Mouse (Mus musculus) neural tube, embryonic 12.5 days (tissue): ENCODE measurements around the gene Hhipl1. TPM values are rescaled to one million over a fixed set of nuclear protein-coding genes. Genes with fewer than 3 reads are reported as not detected.

Source experiments
- ATAC-seq: fragments of 200-750 bp; cut with Nextera tagmentation; 2 replicates; pipeline ENCODE4 v1.8.0; 2017; ENCODE audit warnings: low read depth, mild to moderate bottlenecking, moderate TSS enrichment, moderate library complexity; ENCODE audit not compliant: low FRiP score
- H3K27ac ChIP-seq: fragments of 300-500 bp; sonication (generic); 2 replicates; pipeline ENCODE4 v1.5.1; 2016
- H3K27me3 ChIP-seq: fragments of 300-500 bp; sonication (generic); replicated peaks from 2 replicates; pipeline ENCODE4 v1.6.1; 2016; ENCODE audit warnings: mild to moderate bottlenecking
- H3K36me3 ChIP-seq: fragments of 300-500 bp; sonication (generic); 2 replicates; pipeline ENCODE4 v1.6.1; 2016; ENCODE audit warnings: mild to moderate bottlenecking
- H3K4me1 ChIP-seq: fragments of 300-500 bp; sonication (generic); 2 replicates; pipeline ENCODE4 v1.6.1; 2016
- H3K4me2 ChIP-seq: fragments of 300-500 bp; sonication (generic); replicated peaks from 2 replicates; pipeline ENCODE4 v1.6.1; 2016; ENCODE audit warnings: mild to moderate bottlenecking
- H3K4me3 ChIP-seq: fragments of 300-500 bp; sonication (generic); 2 replicates; pipeline ENCODE4 v1.5.1; 2016
- H3K9ac ChIP-seq: fragments of 300-500 bp; sonication (generic); 2 replicates; pipeline ENCODE4 v1.6.1; 2016; ENCODE audit warnings: mild to moderate bottlenecking
- H3K9me3 ChIP-seq: fragments of 300-500 bp; sonication (generic); 2 replicates; pipeline ENCODE4 v1.6.1; 2016; ENCODE audit warnings: mild to moderate bottlenecking
- WGBS: fragments of 180-500 bp; shearing (Covaris S2); methylation state at CpG from one replicate; pipeline ENCODE4 v1.1.7; 2016; 5-methylcytosine and 5-hydroxymethylcytosine counted together
- polyA plus RNA-seq: library from polyadenylated mRNA; unstranded; fragments of >200 nt; fragmentation: Nextera tagmentation; extraction: Ambion mirVana; gene quantifications from 2 replicates; pipeline ENCODE4 v1.2.1, GENCODE M21; 2016

The Hhipl1 gene
- polyA plus RNA-seq, result 2.1 and 2.3 TPM in 2 replicates

DNA sequence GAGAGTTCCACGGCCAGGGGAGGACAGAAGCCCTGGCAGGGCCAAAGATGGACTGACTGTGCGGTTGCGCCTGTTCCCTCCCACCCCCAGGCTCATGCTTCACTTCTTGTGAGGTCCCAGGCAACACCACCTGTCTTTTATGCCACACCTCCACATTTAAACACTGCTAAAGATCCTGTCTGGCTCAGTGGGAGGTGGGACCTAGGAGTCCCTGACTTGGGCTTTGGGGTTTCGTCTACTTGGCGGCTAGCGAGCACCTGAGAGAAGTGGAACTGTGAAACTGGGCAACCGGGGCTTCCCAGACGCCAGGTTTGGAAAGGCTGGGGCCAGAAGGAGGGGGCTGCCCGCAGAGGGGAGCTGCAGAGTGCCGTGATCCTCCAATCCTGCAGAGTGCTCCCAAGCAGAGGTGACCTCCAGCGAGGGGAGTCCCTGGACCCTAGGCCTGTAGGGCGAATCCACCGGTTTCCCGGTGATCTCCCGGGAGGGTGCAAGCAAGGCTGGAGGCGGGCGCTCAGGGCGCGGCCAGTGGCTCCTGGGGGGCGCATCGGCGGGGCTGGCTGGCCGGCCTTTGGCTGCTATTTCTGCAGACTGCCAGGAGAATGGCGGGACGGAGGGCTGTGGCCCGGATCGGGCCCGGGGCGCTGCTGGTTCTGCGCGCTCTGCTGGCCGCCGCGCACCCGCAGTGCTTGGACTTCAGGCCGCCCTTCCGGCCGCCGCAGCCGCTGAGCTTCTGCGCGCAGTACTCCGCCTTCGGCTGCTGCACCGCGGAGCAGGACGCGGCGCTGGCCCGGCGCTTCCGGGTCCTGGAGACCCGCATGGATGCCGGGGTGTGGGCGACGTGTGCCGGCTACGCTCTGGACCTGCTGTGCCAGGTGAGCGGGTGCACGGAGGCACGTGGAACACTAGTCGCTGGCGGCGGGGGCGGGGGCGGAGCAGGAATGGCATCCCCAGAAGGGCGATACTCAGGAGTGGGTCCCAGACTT lies at the start of gene Hhipl1:
Gene Hhipl1 (plus strand): TSS at position 459 of the 983 bp plus-strand sequence.
- H3K9me3 ChIP-seq, result no peaks in the 10 kb centered on the region
- peak; percentile 65 for ATAC-seq
- no peaks in the 10 kb centered on the region for H3K36me3 ChIP-seq
- 3% methylated on average over 67 of the region's 67 CpGs for WGBS
- peak within 1 kb of the TSS; percentile 79 for H3K9ac ChIP-seq
- peaks cover 17% of the 10 kb centered on the region for H3K4me1 ChIP-seq
- peaks cover 5% of the 10 kb centered on the region; the same call in 1 of the 2 replicates for H3K27me3 ChIP-seq
- peak within 1 kb of the TSS; percentile 99 for H3K4me2 ChIP-seq
- H3K27ac ChIP-seq, result no peak within 1 kb of the TSS
- H3K4me3 ChIP-seq, result peak within 1 kb of the TSS; percentile 55

DNA sequence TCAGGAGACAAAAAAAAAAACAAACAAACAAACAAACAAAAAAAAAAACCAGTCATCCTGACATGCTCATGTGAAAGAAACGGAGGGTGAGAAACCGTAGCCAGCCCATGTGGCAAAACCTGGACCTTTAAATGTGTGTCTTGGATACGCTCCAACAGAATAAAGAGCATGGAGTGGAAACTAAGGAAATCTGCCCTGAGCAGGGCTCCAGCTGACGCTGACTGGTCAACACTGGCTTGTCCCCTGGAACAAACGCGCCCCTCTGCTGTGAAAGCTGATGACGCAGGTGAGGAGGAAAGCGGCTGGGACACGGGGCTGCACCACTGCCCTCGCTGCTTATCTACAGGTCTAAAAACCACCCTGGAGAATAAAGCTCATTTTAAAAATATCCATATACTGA lies 49.3 kb upstream of the Hhipl1 start:
- Histone ChIP-seq H3K4me3 (no peak overlapping the region), H3K4me2 (no peak overlapping the region), H3K4me1 (peaks cover 91% of the 10 kb centered on the region), H3K9me3 (no peaks in the 10 kb centered on the region), H3K27me3 (no peaks in the 10 kb centered on the region), H3K27ac (no peak overlapping the region), H3K9ac (no peak overlapping the region), H3K36me3 (no peaks in the 10 kb centered on the region)
- WGBS, result 64% methylated on average over 10 of the region's 10 CpGs
- no peak for ATAC-seq

DNA sequence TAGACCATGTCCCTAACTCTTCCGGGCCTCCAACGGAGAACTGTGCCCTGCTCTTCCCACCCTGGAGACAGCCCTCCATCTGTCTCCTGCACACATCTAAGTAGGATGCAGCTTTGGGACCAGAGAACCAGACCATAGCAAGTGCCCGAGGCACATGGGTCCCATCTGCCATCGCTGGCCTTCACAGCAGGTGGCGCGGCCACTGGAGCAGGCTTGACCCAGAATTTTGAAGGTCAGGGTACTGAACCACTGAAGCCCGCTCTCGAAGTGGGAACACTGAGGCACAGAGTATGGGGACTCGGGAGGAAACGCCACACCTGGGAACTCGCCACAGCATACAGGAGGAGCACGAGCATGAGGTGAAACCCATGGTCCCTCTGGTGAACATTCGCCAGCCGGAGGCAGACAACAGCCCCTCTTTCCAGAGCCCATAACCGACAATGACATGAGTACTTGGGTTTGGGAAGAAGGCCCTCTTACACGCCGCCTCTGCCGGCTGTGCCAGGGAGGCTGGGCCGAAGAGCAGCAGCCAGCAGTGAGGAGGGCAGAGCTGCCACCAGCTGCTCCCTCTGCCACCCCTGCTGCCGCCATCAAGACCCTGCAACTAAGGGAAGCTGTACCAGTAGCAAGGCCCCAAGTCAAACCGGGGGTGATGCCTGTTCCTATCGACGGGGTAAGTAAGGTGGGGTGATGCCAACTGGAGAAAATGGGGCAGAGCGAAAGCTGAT lies 46.6 kb upstream of the Hhipl1 start:
- Histone ChIP-seq H3K36me3 (no peaks in the 10 kb centered on the region), H3K9me3 (no peaks in the 10 kb centered on the region), H3K27me3 (no peaks in the 10 kb centered on the region), H3K4me2 (no peak overlapping the region), H3K4me1 (peaks cover 91% of the 10 kb centered on the region), H3K4me3 (no peak overlapping the region), H3K27ac (peak overlapping the region; percentile 20), H3K9ac (no peak overlapping the region)
- ATAC-seq, result no peak
- 82% methylated on average over 24 of the region's 24 CpGs for WGBS

GRCm38 (mm10) chr12:108260950-108261349 lies 45.1 kb upstream of the Hhipl1 start:
- 84% methylated on average over 12 of the region's 12 CpGs for WGBS
- no peak for ATAC-seq
- Histone ChIP-seq H3K4me2 (no peak overlapping the region), H3K4me3 (no peak overlapping the region), H3K36me3 (no peaks in the 10 kb centered on the region), H3K27me3 (no peaks in the 10 kb centered on the region), H3K9me3 (no peaks in the 10 kb centered on the region), H3K4me1 (peaks cover 93% of the 10 kb centered on the region), H3K27ac (no peak overlapping the region), H3K9ac (no peak overlapping the region)

- no peak overlapping the region for H3K4me3 ChIP-seq
- H3K4me1 ChIP-seq, result peaks cover 92% of the 10 kb centered on the region
- no peaks in the 10 kb centered on the region for H3K36me3 ChIP-seq
- WGBS, result 77% methylated on average over 7 of the region's 7 CpGs
- no peaks in the 10 kb centered on the region for H3K27me3 ChIP-seq
- H3K27ac ChIP-seq, result peak overlapping the region; percentile 95; the same call in 1 of the 2 replicates
- ATAC-seq, result no peak
- H3K9ac ChIP-seq, result peak overlapping the region; percentile 58; the same call in 1 of the 2 replicates
- peak overlapping the region; percentile 59 for H3K4me2 ChIP-seq
- H3K9me3 ChIP-seq, result no peaks in the 10 kb centered on the region
Observed at GRCm38 (mm10) chr12:108264918-108265317, 41.2 kb upstream of the Hhipl1 start.

DNA sequence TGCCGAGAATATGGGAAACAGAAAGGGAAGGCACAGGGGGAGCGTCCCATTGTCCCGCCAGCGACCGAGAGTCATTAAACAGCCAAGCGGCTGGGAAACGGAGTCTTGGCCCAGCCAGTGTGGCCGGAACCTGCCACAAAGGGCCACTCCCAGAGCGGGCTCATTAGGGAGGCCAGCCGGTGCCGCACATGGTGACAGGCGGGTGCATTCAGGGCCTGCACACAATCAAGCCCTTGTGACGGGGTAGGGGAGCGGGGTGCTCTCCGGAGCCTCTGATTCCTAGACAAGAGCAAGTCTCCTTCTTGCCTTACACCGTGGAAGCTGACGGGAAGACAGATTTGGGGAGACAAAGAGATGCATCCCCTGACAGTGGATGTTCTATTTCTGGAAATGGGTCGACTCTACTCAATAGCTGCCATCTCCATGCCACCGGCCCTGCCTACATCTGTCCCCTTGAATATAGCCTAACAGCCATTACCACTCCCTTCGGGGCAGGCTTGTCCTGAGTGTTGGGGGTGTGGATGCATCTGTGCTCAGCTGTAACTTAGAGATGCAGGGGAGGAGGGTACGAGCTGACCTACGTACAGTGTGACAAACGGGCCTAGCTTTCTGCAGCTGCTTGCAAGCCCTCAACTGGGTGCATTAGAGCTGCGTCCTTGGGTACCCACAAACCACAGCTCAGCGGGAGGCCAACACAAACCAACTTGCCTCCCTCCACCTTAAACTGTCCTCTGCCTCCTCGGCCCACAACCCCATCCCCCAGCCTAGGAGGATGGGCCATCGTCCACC lies 40.0 kb upstream of the Hhipl1 start:
- Histone ChIP-seq H3K27ac (peak overlapping the region; percentile 95), H3K27me3 (no peaks in the 10 kb centered on the region), H3K36me3 (no peaks in the 10 kb centered on the region), H3K9ac (peak overlapping the region; percentile 58), H3K4me1 (peaks cover 93% of the 10 kb centered on the region), H3K9me3 (no peaks in the 10 kb centered on the region), H3K4me3 (peak overlapping the region; percentile 7; the same call in 1 of the 2 replicates), H3K4me2 (peak overlapping the region; percentile 59)
- WGBS, result 5% methylated on average over 27 of the region's 27 CpGs
- peak; percentile 83 for ATAC-seq

GRCm38 (mm10) chr12:108267653-108268052 lies 38.4 kb upstream of the Hhipl1 start:
- Histone ChIP-seq H3K27ac (no peak overlapping the region), H3K4me2 (peak overlapping the region; percentile 23; the same call in 1 of the 2 replicates), H3K4me3 (no peak overlapping the region), H3K27me3 (no peaks in the 10 kb centered on the region), H3K9me3 (no peaks in the 10 kb centered on the region), H3K4me1 (peaks cover 95% of the 10 kb centered on the region), H3K36me3 (no peaks in the 10 kb centered on the region), H3K9ac (no peak overlapping the region)
- ATAC-seq, result no peak
- WGBS, result 76% methylated on average over 7 of the region's 7 CpGs

DNA sequence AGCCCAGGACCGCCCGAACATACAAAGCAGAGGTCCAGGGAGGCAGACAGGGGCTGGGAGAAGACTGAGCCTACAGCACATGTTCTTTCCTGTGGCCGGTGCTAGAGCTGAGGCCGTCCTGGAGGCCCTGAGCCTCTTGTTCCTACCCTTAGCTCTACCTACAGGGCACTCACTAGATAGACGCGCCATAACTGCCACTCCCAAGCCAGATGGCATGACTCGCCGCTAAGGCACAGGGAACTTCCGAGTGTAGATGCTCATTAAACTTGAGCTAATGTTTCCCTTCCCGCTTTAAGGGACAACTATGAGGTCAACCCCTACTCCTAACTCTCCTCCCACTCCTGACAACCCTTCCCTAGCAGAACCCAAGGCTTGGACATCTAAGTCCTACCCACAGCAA lies 37.1 kb upstream of the Hhipl1 start:
- Histone ChIP-seq H3K9me3 (no peaks in the 10 kb centered on the region), H3K27ac (no peak overlapping the region)

DNA sequence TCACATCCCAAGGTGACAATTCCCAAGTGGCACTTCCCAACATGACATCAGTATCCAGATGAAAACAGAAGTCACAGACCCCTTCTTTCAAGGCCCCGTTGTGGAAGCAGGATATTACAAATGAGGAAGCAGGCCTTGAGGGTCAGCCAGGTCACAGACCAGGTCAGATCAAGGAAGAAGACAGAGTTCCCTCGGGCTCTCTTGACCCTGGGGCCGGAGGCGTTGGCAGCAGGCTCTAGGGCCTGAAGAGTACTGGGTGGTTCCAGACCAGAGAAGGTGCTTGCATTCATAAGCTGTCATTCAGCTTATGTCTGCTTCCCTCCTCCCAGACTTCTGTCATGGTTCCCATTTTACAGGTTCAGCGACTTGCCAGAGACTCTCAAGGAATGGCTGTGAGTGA lies 36.4 kb upstream of the Hhipl1 start:
- Histone ChIP-seq H3K36me3 (no peaks in the 10 kb centered on the region), H3K27me3 (no peaks in the 10 kb centered on the region), H3K4me1 (peaks cover 94% of the 10 kb centered on the region), H3K9me3 (no peaks in the 10 kb centered on the region), H3K4me2 (peak overlapping the region; percentile 98; the same call in 1 of the 2 replicates), H3K4me3 (no peak overlapping the region), H3K9ac (no peak overlapping the region), H3K27ac (no peak overlapping the region)
- 74% methylated on average over 5 of the region's 5 CpGs for WGBS
- ATAC-seq, result no peak

More for the DNA sequence above, 37.1 kb upstream of the Hhipl1 start:
- WGBS, result 92% methylated on average over 10 of the region's 10 CpGs
- H3K4me2 ChIP-seq, result no peak overlapping the region
- no peaks in the 10 kb centered on the region for H3K36me3 ChIP-seq
- H3K27me3 ChIP-seq, result no peaks in the 10 kb centered on the region
- no peak for ATAC-seq
- no peak overlapping the region for H3K9ac ChIP-seq
- H3K4me3 ChIP-seq, result no peak overlapping the region
- peaks cover 95% of the 10 kb centered on the region for H3K4me1 ChIP-seq

DNA sequence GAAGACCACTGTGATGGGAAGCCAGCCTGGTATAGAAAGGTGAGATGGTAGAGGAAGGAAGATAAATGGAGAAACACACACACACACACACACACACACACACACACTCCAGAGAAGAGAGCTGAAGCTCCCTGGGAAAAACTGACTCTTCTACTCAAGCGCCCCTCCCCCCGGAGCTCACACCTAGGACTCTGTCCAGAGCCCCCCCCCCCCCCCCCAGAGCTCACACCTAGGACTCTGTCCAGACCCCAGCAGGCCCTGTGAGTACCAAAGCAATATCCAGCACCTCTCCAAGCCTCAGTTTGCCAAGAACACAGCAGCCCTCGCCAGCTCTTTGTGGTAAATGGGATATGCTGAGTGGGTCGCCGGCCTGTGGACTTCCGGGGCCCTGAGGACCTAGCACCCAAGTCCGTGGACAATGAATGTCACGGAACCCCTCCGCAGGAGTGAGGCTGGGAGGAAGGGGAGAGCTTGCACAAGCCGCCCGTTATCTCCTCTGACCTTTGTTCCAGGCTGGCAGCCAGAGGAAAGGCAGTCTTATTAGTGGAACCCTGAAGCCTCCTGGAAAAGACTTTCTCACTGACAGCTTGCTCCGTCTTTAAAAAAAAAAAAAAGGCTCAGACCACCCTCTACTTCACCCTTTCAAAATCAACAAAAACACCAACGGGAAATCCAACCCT lies 35.7 kb upstream of the Hhipl1 start:
- H3K27me3 ChIP-seq, result no peaks in the 10 kb centered on the region
- H3K4me2 ChIP-seq, result peak overlapping the region; percentile 98
- 67% methylated on average over 13 of the region's 13 CpGs for WGBS
- H3K9me3 ChIP-seq, result no peaks in the 10 kb centered on the region
- no peak for ATAC-seq
- H3K4me3 ChIP-seq, result no peak overlapping the region
- H3K4me1 ChIP-seq, result peaks cover 88% of the 10 kb centered on the region
- H3K36me3 ChIP-seq, result no peaks in the 10 kb centered on the region
- no peak overlapping the region for H3K27ac ChIP-seq
- H3K9ac ChIP-seq, result peak overlapping the region; percentile 29; the same call in 1 of the 2 replicates
